Mouse (Mus musculus) spleen, adult 2 months (tissue): ENCODE data around the gene Samd13.

ENCODE experiments used
- CTCF ChIP-seq: fragments of 200-500 bp; IDR thresholded peaks from 2 replicates; pipeline ENCODE4 v1.5.1; 2011; ENCODE audit warnings: mild to moderate bottlenecking, inconsistent platforms; ENCODE audit not compliant: insufficient read depth, insufficient read length, insufficient replicate concordance; ENCODE audit errors: extremely low read depth
- POLR2A ChIP-seq: fragments of 200-500 bp; IDR thresholded peaks from 2 replicates; pipeline ENCODE4 v1.6.1; 2011; ENCODE audit warnings: low read depth, low read length, inconsistent platforms

- TF ChIP-seq POLR2A (no peak), CTCF (no peak)
Measured at GRCm38 (mm10) chr3:146652431-146652830, 33.0 kb downstream of the Samd13 start.
